ENCODE assay signal across 8 mouse cellular contexts in the genomic region with DNA sequence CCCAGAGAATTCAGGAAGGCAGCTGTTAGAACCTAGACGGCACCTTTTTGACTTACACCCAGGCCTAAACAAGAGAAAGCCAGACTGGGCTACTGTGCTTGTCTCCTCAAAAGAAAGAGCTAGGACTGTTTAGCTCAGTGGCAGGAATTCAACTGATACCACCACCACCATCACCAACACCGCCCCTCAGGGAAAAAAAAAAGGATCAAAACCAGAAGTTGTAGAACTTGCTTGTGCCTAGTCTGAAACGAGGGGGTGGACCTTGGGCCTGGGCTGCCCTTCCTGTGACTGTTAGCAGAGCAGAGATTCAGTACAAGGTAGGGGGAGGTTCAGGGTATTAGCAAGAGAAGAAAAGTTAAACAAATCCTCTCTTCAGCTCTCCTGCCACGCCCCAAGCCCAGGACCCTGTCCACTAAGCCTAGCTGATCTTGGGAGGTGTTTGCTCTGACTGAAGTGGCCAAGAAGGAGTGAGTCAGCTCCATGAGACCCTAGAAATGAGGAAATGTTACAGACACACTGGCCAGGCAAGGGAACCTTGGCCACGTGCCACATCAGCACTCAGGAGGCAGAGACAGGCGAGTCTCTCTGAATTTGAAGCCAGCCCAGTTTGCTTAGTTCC. TPM values are rescaled to one million over a fixed set of nuclear protein-coding genes. Genes with fewer than 3 reads are reported as not detected.
A peak's percentile ranks its signal among the peaks of the same experiment; 100 is the strongest.
DNase-seq lines count a peak whose midpoint lies in the region; ATAC-seq lines count a peak whose summit lies in the region.

No protein-coding gene starts in this region.

- no peaks in the 10 kb centered on the region for H3K9me3 ChIP-seq in heart, embryonic 12.5 days (replicated peaks)
- no peaks in the 10 kb centered on the region for H3K9me3 ChIP-seq in midbrain, embryonic 11.5 days (ENCODE audit: control insufficient read depth, low read length)

- peak overlapping the region; percentile 65 for H3K4me3 ChIP-seq in heart, embryonic 12.5 days
- H3K4me3 ChIP-seq in midbrain, embryonic 11.5 days (ENCODE audit: low read depth, low read length) = peak overlapping the region; percentile 69

- H3K4me2 ChIP-seq in heart, embryonic 12.5 days = peak overlapping the region; percentile 83
- H3K4me2 ChIP-seq in midbrain, embryonic 11.5 days = peak overlapping the region; percentile 91

- H3K36me3 ChIP-seq in heart, embryonic 12.5 days = peaks cover 21% of the 10 kb centered on the region
- H3K36me3 ChIP-seq in midbrain, embryonic 11.5 days (ENCODE audit: control insufficient read depth, insufficient read depth, low read length) = peaks cover 4% of the 10 kb centered on the region; the same call in 1 of the 2 replicates

- ATAC-seq in heart, embryonic 12.5 days (ENCODE audit: insufficient number of reproducible peaks, low FRiP score) = no peak; the same call in 1 of the 2 replicates
- ATAC-seq in midbrain, embryonic 11.5 days (ENCODE audit: low FRiP score) = no peak

- peaks cover 12% of the 10 kb centered on the region for H3K4me1 ChIP-seq in heart, embryonic 12.5 days (replicated peaks)
- peaks cover 6% of the 10 kb centered on the region for H3K4me1 ChIP-seq in midbrain, embryonic 11.5 days (ENCODE audit: control insufficient read depth, insufficient read depth, low read length)

- DNase-seq in layer of hippocampus, adult 11-12 months (ENCODE audit: low spot score) = peak; percentile 45
- DNase-seq in layer of hippocampus, adult 9-10 months (ENCODE audit: low spot score) = no peak
- peak; percentile 48 for DNase-seq in adrenal gland, postnatal 25 days
- peak; percentile 17 to 46 for DNase-seq in kidney, postnatal 4 days
- no peak for DNase-seq in midbrain, embryonic 11.5 days (ENCODE audit: low spot score, missing footprints)
- no peak for DNase-seq in right cerebral cortex, postnatal 25 days
- DNase-seq in cerebellum, adult 11 months = no peak

- peak overlapping the region; percentile 52 for H3K27ac ChIP-seq in heart, embryonic 12.5 days (ENCODE audit: poor library complexity, severe bottlenecking)
- H3K27ac ChIP-seq in midbrain, embryonic 11.5 days (ENCODE audit: low read depth, low read length) = no peak overlapping the region

- 49% methylated on average over 6 of the region's 6 CpGs for WGBS in heart, embryonic 12.5 days
- WGBS in midbrain, embryonic 11.5 days = 45% methylated on average over 6 of the region's 6 CpGs

- peak overlapping the region; percentile 83 for H3K9ac ChIP-seq in heart, embryonic 12.5 days
- peak overlapping the region; percentile 79 for H3K9ac ChIP-seq in midbrain, embryonic 11.5 days (ENCODE audit: low read length)

- H3K27me3 ChIP-seq in heart, embryonic 12.5 days (replicated peaks) = no peaks in the 10 kb centered on the region
- no peaks in the 10 kb centered on the region for H3K27me3 ChIP-seq in midbrain, embryonic 11.5 days (ENCODE audit: control insufficient read depth, insufficient read depth, low read length)

RNA-seq across cellular contexts. Expression of gene Cstb, which starts 0.8 kb away (rescaled TPM):
- 257 and 265 TPM in 2 replicates for total RNA-seq in adrenal gland, postnatal 25 days (2021)
- polyA plus RNA-seq in heart, embryonic 12.5 days (2016; fragmentation: Nextera tagmentation; extraction: Ambion mirVana) = 119 and 123 TPM in 2 replicates
- 109 and 115 TPM in 2 replicates for polyA plus RNA-seq in midbrain, embryonic 11.5 days (2014; fragmentation: Nextera tagmentation; extraction: Ambion mirVana)

RNA-seq across cellular contexts. Expression of gene Rrp1, which starts 13.4 kb away (rescaled TPM):
- total RNA-seq in adrenal gland, postnatal 25 days (2021) = 228 and 255 TPM in 2 replicates
- polyA plus RNA-seq in heart, embryonic 12.5 days (2016; fragmentation: Nextera tagmentation; extraction: Ambion mirVana) = 232 and 254 TPM in 2 replicates
- 223 and 244 TPM in 2 replicates for polyA plus RNA-seq in midbrain, embryonic 11.5 days (2014; fragmentation: Nextera tagmentation; extraction: Ambion mirVana)

RNA-seq across cellular contexts. Expression of gene Pdxk, which starts 38.5 kb away (rescaled TPM):
- total RNA-seq in adrenal gland, postnatal 25 days (2021) = 23.2 and 24.1 TPM in 2 replicates
- polyA plus RNA-seq in heart, embryonic 12.5 days (2016; fragmentation: Nextera tagmentation; extraction: Ambion mirVana) = 5.4 and 5.5 TPM in 2 replicates
- 6.2 and 6.4 TPM in 2 replicates for polyA plus RNA-seq in midbrain, embryonic 11.5 days (2014; fragmentation: Nextera tagmentation; extraction: Ambion mirVana)

Comparison
In these comparisons a context has a peak if more than half of its experiments do, and no peak if none do; other contexts are left out.
1. DNase-seq: peak in layer of hippocampus, adult 11-12 months (single experiment), adrenal gland, postnatal 25 days (single experiment) and kidney, postnatal 4 days (2 of 2); none in layer of hippocampus, adult 9-10 months (single experiment), midbrain, embryonic 11.5 days (single experiment), right cerebral cortex, postnatal 25 days (single experiment) and cerebellum, adult 11 months (single experiment).